Mouse (Mus musculus) kidney, postnatal 10 days (tissue): ENCODE results near the gene Sft2d1.
A peak's percentile ranks its signal among the peaks of the same experiment; 100 is the strongest.

Experiments used
- DNase-seq: peaks from one replicate; pipeline ENCODE4 v3.0.0; 2021; ENCODE audit warnings: mixed read lengths

Gene Sft2d1

DNA sequence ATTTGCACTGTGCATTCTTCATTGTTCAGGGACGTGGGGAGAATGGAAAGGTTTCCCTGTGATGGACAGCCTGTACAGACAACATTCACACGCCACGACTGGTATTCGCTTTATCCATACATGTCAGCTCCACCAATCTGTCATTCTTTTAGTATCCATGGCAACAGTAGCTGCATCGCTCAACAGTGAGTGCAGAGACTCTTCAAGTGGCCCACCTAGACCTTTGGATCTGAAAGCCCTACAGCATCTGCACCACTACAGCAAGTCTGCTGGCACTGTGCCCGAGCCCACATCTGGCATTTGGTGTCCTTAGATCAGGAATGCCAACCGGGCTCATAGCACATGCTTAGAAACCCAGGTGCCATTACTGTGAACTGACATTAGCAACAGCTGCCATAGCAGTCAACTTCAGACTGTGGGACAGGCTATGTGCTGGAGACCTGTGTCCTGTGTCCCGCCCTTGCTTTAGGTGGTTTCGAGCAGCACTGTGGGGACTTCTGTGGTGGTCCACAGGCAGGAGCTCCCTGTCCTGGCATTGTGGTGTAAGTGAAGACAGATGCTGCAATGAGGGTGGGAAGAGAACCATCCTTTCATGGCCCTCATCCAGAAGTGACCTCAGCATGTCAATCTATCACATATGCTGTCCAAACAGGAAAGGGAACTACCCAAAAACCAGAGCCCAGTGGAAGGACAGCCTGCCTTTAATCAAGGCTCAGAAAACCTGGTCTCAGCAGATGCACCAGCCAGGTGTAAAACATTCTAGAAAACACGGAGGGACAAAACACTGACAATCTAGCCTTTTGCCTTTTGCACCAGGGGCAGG lies 50.6 kb downstream of the Sft2d1 start:
- DNase-seq: no peak

DNA sequence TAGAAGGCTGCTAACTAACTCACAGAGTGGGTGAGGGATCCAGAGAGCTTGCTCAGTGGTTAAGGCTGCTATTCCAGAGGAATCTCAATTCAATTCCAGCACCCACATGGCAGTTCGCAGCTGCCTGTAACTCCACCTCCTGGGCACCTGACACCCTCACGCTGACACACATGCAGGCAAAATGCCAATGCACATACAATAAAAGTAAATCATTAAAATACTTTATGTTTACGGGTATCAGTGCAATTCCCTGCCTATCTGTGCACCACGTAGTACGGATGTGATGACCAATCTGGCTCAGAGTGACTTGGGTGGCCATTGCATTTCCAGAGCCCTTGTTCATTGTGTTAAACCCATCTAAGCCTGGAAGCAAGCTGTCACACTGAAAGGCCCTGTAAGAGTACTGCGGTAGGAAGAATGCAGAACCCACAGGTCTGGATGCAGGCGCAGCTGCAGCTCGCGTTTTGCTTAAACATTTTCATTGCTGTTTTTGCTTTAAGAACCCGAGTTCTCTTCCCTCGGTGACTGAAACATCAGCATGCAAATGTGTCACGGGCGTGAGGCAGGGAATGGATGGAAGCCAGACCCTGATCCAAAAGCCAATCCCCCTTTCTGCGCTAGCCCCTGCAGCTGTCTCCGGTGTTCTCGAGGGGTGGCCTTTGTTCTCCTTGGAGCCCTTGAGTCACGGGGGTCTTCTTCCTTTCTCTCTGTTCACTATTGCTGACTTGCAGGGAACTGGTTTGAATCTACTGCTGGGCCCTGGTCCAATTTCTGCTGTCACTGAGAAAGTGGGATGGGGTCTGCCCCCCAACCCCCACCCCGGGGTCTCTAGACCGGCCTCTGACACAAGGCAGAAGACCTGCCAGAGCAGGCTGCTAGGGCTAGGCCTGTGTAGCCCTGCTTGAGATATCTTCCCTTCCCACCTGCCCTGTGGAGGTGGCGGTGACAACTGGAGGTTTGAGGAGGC lies 56.9 kb downstream of the Sft2d1 start:
- DNase-seq: no peak

GRCm38 (mm10) chr17:8368570-8368969 lies 57.7 kb downstream of the Sft2d1 start:
- DNase-seq: no peak

DNA sequence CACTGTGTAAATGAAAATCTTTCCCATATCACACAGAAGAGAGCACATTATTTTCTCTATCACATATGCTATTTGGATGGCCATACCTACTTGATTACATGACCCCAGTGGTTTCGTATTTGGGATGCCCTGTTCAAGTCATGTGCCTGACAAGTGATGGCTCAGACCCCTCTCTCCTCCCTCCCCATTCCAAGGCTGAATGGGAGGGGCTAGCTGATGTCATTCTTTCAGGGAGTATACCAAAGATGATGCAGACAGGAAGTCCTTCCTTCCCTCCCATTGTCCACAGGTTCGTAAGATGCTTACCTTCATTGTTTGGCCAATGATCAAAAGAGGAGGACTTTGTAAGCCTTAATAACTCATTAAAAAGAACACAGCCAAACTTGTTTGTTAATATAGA lies 58.3 kb downstream of the Sft2d1 start:
- no peak for DNase-seq

DNA sequence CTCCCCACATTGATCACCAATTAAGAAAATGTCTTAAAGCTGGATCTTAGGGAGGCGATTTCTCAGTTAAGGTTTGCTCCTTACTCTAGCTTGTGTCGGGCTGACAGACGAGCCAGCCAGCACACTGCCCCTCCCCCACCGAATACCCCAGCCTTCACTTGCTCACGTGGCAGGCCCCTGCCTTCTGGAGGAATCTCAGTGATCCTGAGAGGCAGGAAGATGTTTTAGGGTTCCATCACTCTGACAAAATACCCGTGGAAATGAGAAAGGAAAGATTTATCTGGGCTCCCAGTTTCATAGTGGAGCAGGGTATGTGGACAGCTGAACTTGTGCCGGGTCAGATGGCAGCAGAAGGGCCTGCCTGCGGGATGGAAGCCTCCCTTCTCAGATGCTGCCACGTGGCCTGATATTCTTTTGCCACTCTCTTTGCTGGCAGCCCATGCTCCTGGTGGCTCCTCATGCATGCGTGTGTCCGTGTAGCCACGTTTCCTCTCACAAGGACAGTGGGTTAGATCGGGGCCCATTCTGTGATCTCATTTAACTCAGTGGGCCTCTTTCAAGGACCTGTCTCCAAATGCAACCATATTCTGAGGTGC lies 59.8 kb downstream of the Sft2d1 start:
- no peak for DNase-seq

DNA sequence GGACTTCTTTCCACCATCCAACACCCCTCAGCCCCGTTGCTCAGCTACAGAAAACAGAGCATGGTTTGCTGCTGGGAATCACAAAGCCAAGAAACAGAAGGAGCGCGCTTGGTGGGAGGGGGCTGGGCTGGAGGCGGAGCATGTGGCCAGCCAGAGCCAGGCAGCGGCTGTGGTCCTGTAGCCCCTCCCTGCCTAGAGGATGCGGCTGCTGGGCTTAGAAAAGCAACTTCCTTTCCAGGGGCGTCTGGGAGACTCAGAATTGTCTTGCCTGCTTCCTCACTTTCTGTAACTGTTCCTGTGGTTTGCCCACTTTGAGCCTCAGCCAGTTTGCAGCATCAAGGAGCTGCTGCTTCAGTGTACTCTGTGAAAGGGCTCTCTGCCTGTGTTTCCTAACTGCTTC lies 60.9 kb downstream of the Sft2d1 start:
- peak; percentile 87 for DNase-seq

DNA sequence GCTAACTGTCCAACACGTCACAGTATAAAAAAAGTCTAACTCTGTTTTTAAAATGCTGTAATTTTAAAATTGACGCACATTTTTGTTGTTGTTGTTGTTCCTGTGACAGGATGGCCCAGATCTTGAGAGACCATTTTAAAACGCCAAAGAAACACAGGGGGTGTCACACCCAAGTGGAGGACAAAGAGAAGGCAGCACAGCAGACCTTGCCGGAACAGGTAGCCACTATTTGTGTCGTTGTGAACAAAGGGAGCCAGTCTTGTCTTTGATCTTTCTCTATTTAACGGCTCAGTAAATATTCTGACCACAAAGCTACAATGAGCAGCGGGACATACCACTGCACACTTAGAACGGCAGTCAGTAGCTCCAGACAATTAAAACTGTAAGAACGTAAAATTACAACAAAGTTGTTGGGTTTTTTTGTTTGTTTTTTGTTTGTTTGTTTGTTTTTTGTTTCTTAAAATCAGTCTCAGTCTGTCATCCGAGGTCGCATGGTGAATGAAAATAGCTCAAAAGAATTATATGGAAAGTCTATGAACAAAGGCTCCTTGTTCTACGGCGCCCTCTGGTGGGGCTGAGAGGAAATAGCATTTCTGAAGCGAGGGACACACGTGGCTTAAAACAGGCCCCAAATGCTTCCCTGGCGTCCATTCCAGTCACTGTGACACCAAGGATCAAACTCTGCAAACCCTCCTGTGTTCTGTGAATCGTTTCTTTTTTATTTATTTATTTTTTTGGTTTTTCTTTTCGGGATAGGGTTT lies 61.6 kb downstream of the Sft2d1 start:
- peak; percentile 88 for DNase-seq
